Mouse (Mus musculus): Measurements from ENCODE around the gene Peak1. TPM values are rescaled to one million over a fixed set of nuclear protein-coding genes. Genes with fewer than 3 reads are reported as not detected.

Gene Peak1
- polyA plus RNA-seq, 1 experiment, result 14.4 TPM

- Histone ChIP-seq H3K4me3 (ENCODE audit: insufficient read depth, low read length) (peak overlapping the region; percentile 80), H3K27ac (ENCODE audit: insufficient read depth, low read length) (peak overlapping the region; percentile 92)
- TF ChIP-seq POLR2A (IDR thresholded peaks at IDR 0.05; ENCODE audit: extremely low read depth, insufficient read depth, low read length) (peak; percentile 73; the same call in 1 of the 2 replicates), CTCF (IDR thresholded peaks at IDR 0.05; ENCODE audit: extremely low read depth, insufficient read depth, low read length) (no peak)
Observed at GRCm38 (mm10) chr9:56418738-56419239, 922 bp upstream of the Peak1 start.

GRCm38 (mm10) chr9:56417415-56417947 lies 386 bp downstream of the Peak1 start:
- peaks cover 2% of the 10 kb centered on the region; the same call in 1 of the 2 replicates for H3K4me1 ChIP-seq (ENCODE audit: control insufficient read depth, insufficient read depth, low read length)

More at GRCm38 (mm10) chr9:56418738-56419239, 922 bp upstream of the Peak1 start:
- H3K4me1 ChIP-seq (ENCODE audit: control insufficient read depth, insufficient read depth, low read length), result peaks cover 4% of the 10 kb centered on the region; the same call in 1 of the 2 replicates

GRCm38 (mm10) chr9:56415935-56416607 lies 1.8 kb downstream of the Peak1 start:
- H3K27ac ChIP-seq (ENCODE audit: insufficient read depth, low read length), result no peak overlapping the region
- TF ChIP-seq POLR2A (IDR thresholded peaks at IDR 0.05; ENCODE audit: extremely low read depth, insufficient read depth, low read length) (no peak), CTCF (IDR thresholded peaks at IDR 0.05; ENCODE audit: extremely low read depth, insufficient read depth, low read length) (no peak)
- no peak overlapping the region; the same call in 1 of the 2 replicates for H3K4me3 ChIP-seq (ENCODE audit: insufficient read depth, low read length)
- H3K4me1 ChIP-seq (ENCODE audit: control insufficient read depth, insufficient read depth, low read length), result no peaks in the 10 kb centered on the region; the same call in 1 of the 2 replicates

More at GRCm38 (mm10) chr9:56417415-56417947, 386 bp downstream of the Peak1 start:
- no peak for TF ChIP-seq POLR2A (IDR thresholded peaks at IDR 0.05; ENCODE audit: extremely low read depth, insufficient read depth, low read length)
- Histone ChIP-seq H3K27ac (ENCODE audit: insufficient read depth, low read length) (peak overlapping the region; percentile 64), H3K4me3 (ENCODE audit: insufficient read depth, low read length) (peak overlapping the region; percentile 80)

- Histone ChIP-seq H3K27ac (ENCODE audit: insufficient read depth, low read length) (no peak overlapping the region), H3K4me1 (ENCODE audit: control insufficient read depth, insufficient read depth, low read length) (no peaks in the 10 kb centered on the region), H3K4me3 (ENCODE audit: insufficient read depth, low read length) (no peak overlapping the region)
- TF ChIP-seq CTCF (IDR thresholded peaks at IDR 0.05; ENCODE audit: extremely low read depth, insufficient read depth, low read length) (no peak), POLR2A (IDR thresholded peaks at IDR 0.05; ENCODE audit: extremely low read depth, insufficient read depth, low read length) (no peak)
Observed at GRCm38 (mm10) chr9:56415393-56415792, 2.5 kb downstream of the Peak1 start.

GRCm38 (mm10) chr9:56414322-56414721 lies 3.5 kb downstream of the Peak1 start:
- Histone ChIP-seq H3K4me3 (ENCODE audit: insufficient read depth, low read length) (no peak overlapping the region), H3K4me1 (ENCODE audit: control insufficient read depth, insufficient read depth, low read length) (no peaks in the 10 kb centered on the region), H3K27ac (ENCODE audit: insufficient read depth, low read length) (no peak overlapping the region)
- no peak for TF ChIP-seq POLR2A (IDR thresholded peaks at IDR 0.05; ENCODE audit: extremely low read depth, insufficient read depth, low read length)
- TF ChIP-seq CTCF (IDR thresholded peaks at IDR 0.05; ENCODE audit: extremely low read depth, insufficient read depth, low read length), result no peak

GRCm38 (mm10) chr9:56412716-56413115 lies 5.2 kb downstream of the Peak1 start:
- no peak for TF ChIP-seq CTCF (IDR thresholded peaks at IDR 0.05; ENCODE audit: extremely low read depth, insufficient read depth, low read length)
- no peak for TF ChIP-seq POLR2A (IDR thresholded peaks at IDR 0.05; ENCODE audit: extremely low read depth, insufficient read depth, low read length)
- no peak overlapping the region for H3K4me3 ChIP-seq (ENCODE audit: insufficient read depth, low read length)
- H3K27ac ChIP-seq (ENCODE audit: insufficient read depth, low read length), result no peak overlapping the region
- H3K4me1 ChIP-seq (ENCODE audit: control insufficient read depth, insufficient read depth, low read length), result no peaks in the 10 kb centered on the region

- no peaks in the 10 kb centered on the region for H3K4me1 ChIP-seq (ENCODE audit: control insufficient read depth, insufficient read depth, low read length)
- TF ChIP-seq CTCF (IDR thresholded peaks at IDR 0.05; ENCODE audit: extremely low read depth, insufficient read depth, low read length) (no peak), POLR2A (IDR thresholded peaks at IDR 0.05; ENCODE audit: extremely low read depth, insufficient read depth, low read length) (no peak)
- no peak overlapping the region for H3K4me3 ChIP-seq (ENCODE audit: insufficient read depth, low read length)
- H3K27ac ChIP-seq (ENCODE audit: insufficient read depth, low read length), result no peak overlapping the region
Observed at GRCm38 (mm10) chr9:56409928-56410327, 7.9 kb downstream of the Peak1 start.

- no peaks in the 10 kb centered on the region; the same call in 1 of the 2 replicates for H3K4me1 ChIP-seq (ENCODE audit: control insufficient read depth, insufficient read depth, low read length)
- H3K27ac ChIP-seq (ENCODE audit: insufficient read depth, low read length), result no peak overlapping the region
- TF ChIP-seq CTCF (IDR thresholded peaks at IDR 0.05; ENCODE audit: extremely low read depth, insufficient read depth, low read length), result no peak
- no peak for TF ChIP-seq POLR2A (IDR thresholded peaks at IDR 0.05; ENCODE audit: extremely low read depth, insufficient read depth, low read length)
- no peak overlapping the region for H3K4me3 ChIP-seq (ENCODE audit: insufficient read depth, low read length)
Observed at GRCm38 (mm10) chr9:56404619-56405018, 13.2 kb downstream of the Peak1 start.

GRCm38 (mm10) chr9:56396306-56396705 lies 21.6 kb downstream of the Peak1 start:
- Histone ChIP-seq H3K4me3 (ENCODE audit: insufficient read depth, low read length) (no peak overlapping the region), H3K27ac (ENCODE audit: insufficient read depth, low read length) (no peak overlapping the region), H3K4me1 (ENCODE audit: control insufficient read depth, insufficient read depth, low read length) (peaks cover 3% of the 10 kb centered on the region; the same call in 1 of the 2 replicates)
- TF ChIP-seq CTCF (IDR thresholded peaks at IDR 0.05; ENCODE audit: extremely low read depth, insufficient read depth, low read length), result no peak
- no peak for TF ChIP-seq POLR2A (IDR thresholded peaks at IDR 0.05; ENCODE audit: extremely low read depth, insufficient read depth, low read length)

- Histone ChIP-seq H3K4me3 (ENCODE audit: insufficient read depth, low read length) (no peak overlapping the region), H3K27ac (ENCODE audit: insufficient read depth, low read length) (no peak overlapping the region), H3K4me1 (ENCODE audit: control insufficient read depth, insufficient read depth, low read length) (peaks cover 3% of the 10 kb centered on the region; the same call in 1 of the 2 replicates)
- TF ChIP-seq POLR2A (IDR thresholded peaks at IDR 0.05; ENCODE audit: extremely low read depth, insufficient read depth, low read length) (no peak), CTCF (IDR thresholded peaks at IDR 0.05; ENCODE audit: extremely low read depth, insufficient read depth, low read length) (no peak)
Observed at GRCm38 (mm10) chr9:56392857-56393256, 25.0 kb downstream of the Peak1 start.
